Mouse (Mus musculus): ENCODE data around the gene Arfgap3. TPM values are rescaled to one million over a fixed set of nuclear protein-coding genes. Genes with fewer than 3 reads are reported as not detected.
A peak's percentile ranks its signal among the peaks of the same experiment; 100 is the strongest.
"Not testable (repeated sequence)": the region's sequence is repeated elsewhere in the genome, so short reads cannot be mapped to it uniquely, and the experiment has no call there.

The Arfgap3 gene
- 33.1 and 36.9 TPM in 2 replicates for polyA plus RNA-seq (2016; fragmentation: Nextera tagmentation; extraction: Ambion mirVana)

GRCm38 (mm10) chr15:83349954-83350711, at the start of gene Arfgap3:
Gene Arfgap3 (minus strand): TSS chr15:83350247.
- Histone ChIP-seq H3K27me3 (ENCODE audit: insufficient read depth, poor library complexity, severe bottlenecking) (peaks cover 9% of the 10 kb centered on the region), H3K36me3 (peaks cover 7% of the 10 kb centered on the region; the same call in 1 of the 2 replicates), H3K4me1 (replicated peaks) (peaks cover 23% of the 10 kb centered on the region), H3K9me3 (no peaks in the 10 kb centered on the region), H3K4me3 (peak within 1 kb of the TSS; percentile 91), H3K27ac (peak within 1 kb of the TSS; percentile 92)
- peak; percentile 97 for DNase-seq (ENCODE audit: low spot score)
- WGBS, result under 1% methylated on average over 60 of the region's 60 CpGs

DNA sequence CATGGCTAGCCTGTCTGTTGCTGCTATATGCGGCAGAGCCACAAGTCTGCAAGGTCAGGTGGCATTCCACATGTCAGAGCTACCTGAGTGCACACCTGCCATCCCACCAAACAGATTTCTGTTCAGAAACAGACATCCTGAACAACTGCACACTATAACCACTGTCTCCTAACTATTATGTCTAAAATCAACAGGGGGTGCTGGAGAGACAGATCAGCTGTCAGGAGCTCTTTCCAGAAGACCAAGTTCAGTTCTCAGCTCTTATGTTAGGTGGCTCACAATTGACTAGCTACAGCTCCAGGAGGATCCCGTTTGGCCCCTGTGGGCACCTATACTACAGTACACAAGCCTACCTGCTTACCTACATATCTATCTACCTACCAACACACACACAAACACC, 42.7 kb upstream of the Arfgap3 start:
- peaks cover 29% of the 10 kb centered on the region for H3K36me3 ChIP-seq
- no peak for DNase-seq (ENCODE audit: low spot score)
- H3K4me1 ChIP-seq (replicated peaks), result peaks cover 8% of the 10 kb centered on the region; the same call in 1 of the 2 replicates
- H3K9me3 ChIP-seq, result no peaks in the 10 kb centered on the region
- no peak overlapping the region for H3K4me3 ChIP-seq
- no peaks in the 10 kb centered on the region for H3K27me3 ChIP-seq (ENCODE audit: insufficient read depth, poor library complexity, severe bottlenecking)
- WGBS, result 82% methylated on average over 2 of the region's 2 CpGs
- H3K27ac ChIP-seq, result no peak overlapping the region

- Histone ChIP-seq H3K36me3 (peaks cover 76% of the 10 kb centered on the region), H3K4me3 (no peak overlapping the region), H3K4me1 (replicated peaks) (no peaks in the 10 kb centered on the region), H3K27ac (no peak overlapping the region), H3K9me3 (no peaks in the 10 kb centered on the region), H3K27me3 (ENCODE audit: insufficient read depth, poor library complexity, severe bottlenecking) (no peaks in the 10 kb centered on the region)
- 92% methylated on average over 2 of the region's 2 CpGs for WGBS
- no peak for DNase-seq (ENCODE audit: low spot score)
These were observed 37.9 kb upstream of the Arfgap3 start for GRCm38 (mm10) chr15:83387911-83388310.

- no peak for DNase-seq (ENCODE audit: low spot score)
- H3K4me1 ChIP-seq (replicated peaks), result no peaks in the 10 kb centered on the region
- no peaks in the 10 kb centered on the region for H3K27me3 ChIP-seq (ENCODE audit: insufficient read depth, poor library complexity, severe bottlenecking)
- H3K4me3 ChIP-seq, result no peak overlapping the region
- peaks cover 91% of the 10 kb centered on the region for H3K36me3 ChIP-seq
- no peak overlapping the region for H3K27ac ChIP-seq
- 88% methylated on average over 2 of the region's 2 CpGs for WGBS
- H3K9me3 ChIP-seq, result no peaks in the 10 kb centered on the region
These were observed 33.6 kb upstream of the Arfgap3 start for GRCm38 (mm10) chr15:83383633-83384032.

DNA sequence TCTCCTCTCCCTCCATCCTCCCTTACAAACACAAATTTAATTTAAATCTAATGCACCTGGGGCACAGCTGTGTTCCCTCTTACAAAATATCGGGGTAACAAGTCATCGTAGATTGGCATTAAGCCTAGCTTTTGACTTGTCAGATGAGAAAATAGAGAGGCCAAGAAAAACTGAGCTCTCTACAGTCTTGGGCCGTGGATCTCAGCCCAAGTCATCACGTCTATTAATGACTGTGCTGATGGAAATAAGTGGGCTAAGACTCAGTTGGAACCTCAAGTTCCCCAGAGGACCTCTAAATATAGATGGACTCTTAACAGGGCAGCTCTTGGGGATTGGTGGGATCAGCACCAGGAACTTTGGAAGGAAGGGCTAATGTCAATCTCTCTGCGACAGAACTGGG, 33.1 kb upstream of the Arfgap3 start:
- Histone ChIP-seq H3K9me3 (no peaks in the 10 kb centered on the region), H3K4me1 (replicated peaks) (no peaks in the 10 kb centered on the region), H3K27ac (no peak overlapping the region), H3K4me3 (no peak overlapping the region), H3K27me3 (ENCODE audit: insufficient read depth, poor library complexity, severe bottlenecking) (no peaks in the 10 kb centered on the region), H3K36me3 (peaks cover 91% of the 10 kb centered on the region)
- DNase-seq (ENCODE audit: low spot score), result no peak
- WGBS, result 94% methylated on average over 5 of the region's 5 CpGs

GRCm38 (mm10) chr15:83382467-83382866, 32.4 kb upstream of the Arfgap3 start:
- Histone ChIP-seq H3K4me1 (replicated peaks) (no peaks in the 10 kb centered on the region), H3K4me3 (no peak overlapping the region), H3K27ac (no peak overlapping the region), H3K27me3 (ENCODE audit: insufficient read depth, poor library complexity, severe bottlenecking) (no peaks in the 10 kb centered on the region), H3K36me3 (peaks cover 91% of the 10 kb centered on the region), H3K9me3 (no peaks in the 10 kb centered on the region)
- DNase-seq (ENCODE audit: low spot score), result no peak
- 95% methylated on average over 4 of the region's 4 CpGs for WGBS

DNA sequence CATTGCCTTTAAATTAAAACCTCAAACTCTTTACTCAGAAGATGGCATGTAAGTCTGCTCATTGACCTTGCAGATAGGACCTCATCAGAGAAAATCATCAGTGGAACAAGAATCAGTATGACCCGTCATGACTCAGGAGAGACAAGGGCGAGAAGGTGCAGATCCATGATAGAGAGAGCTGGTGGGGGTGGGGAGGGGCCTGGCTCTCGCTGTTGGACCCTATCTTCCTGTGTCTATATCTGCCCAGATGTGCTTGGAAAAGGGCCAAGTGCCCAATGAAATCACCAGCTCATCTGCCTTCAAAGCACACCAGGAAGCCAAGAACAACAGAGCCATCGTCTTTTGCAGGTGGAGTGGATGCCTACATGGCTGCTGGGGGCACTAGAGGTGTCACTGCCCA, 27.1 kb upstream of the Arfgap3 start:
- H3K4me3 ChIP-seq, result no peak overlapping the region
- 94% methylated on average over 4 of the region's 4 CpGs for WGBS
- no peak for DNase-seq (ENCODE audit: low spot score)
- H3K36me3 ChIP-seq, result peaks cover 49% of the 10 kb centered on the region
- no peaks in the 10 kb centered on the region for H3K27me3 ChIP-seq (ENCODE audit: insufficient read depth, poor library complexity, severe bottlenecking)
- no peaks in the 10 kb centered on the region for H3K4me1 ChIP-seq (replicated peaks)
- H3K27ac ChIP-seq, result no peak overlapping the region
- H3K9me3 ChIP-seq, result no peaks in the 10 kb centered on the region

GRCm38 (mm10) chr15:83375136-83375535, 25.1 kb upstream of the Arfgap3 start:
- H3K4me3 ChIP-seq, result no peak overlapping the region
- H3K27me3 ChIP-seq (ENCODE audit: insufficient read depth, poor library complexity, severe bottlenecking), result no peaks in the 10 kb centered on the region
- H3K27ac ChIP-seq, result no peak overlapping the region
- DNase-seq (ENCODE audit: low spot score), result peak; percentile 54
- no peaks in the 10 kb centered on the region for H3K9me3 ChIP-seq
- no peaks in the 10 kb centered on the region for H3K4me1 ChIP-seq (replicated peaks)
- peaks cover 34% of the 10 kb centered on the region for H3K36me3 ChIP-seq
- 63% methylated on average over 4 of the region's 4 CpGs for WGBS

DNA sequence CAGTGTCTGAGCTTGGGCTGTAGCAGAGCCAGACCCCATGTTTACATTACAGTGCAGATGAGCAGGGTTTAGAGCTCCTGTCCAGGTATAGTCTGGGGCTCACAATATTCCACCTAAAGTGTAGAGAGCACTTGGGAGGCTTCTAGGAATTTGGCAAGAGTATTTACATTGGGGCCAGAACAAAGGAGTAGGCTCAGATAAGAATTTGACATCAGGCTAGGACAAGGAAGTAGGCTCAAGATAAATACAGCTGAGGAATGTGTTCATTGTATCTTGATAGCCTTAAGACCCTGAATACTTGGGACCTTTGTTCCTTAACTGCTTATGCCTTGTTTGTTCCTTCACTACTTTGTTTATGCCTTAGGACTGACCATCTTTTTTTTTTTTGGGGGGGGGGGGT, 24.0 kb upstream of the Arfgap3 start:
- no peaks in the 10 kb centered on the region for H3K4me1 ChIP-seq (replicated peaks)
- H3K36me3 ChIP-seq, result peaks cover 26% of the 10 kb centered on the region
- no peak for DNase-seq (ENCODE audit: low spot score)
- no peak overlapping the region for H3K27ac ChIP-seq
- H3K9me3 ChIP-seq, result no peaks in the 10 kb centered on the region
- no peak overlapping the region for H3K4me3 ChIP-seq
- no peaks in the 10 kb centered on the region for H3K27me3 ChIP-seq (ENCODE audit: insufficient read depth, poor library complexity, severe bottlenecking)

DNA sequence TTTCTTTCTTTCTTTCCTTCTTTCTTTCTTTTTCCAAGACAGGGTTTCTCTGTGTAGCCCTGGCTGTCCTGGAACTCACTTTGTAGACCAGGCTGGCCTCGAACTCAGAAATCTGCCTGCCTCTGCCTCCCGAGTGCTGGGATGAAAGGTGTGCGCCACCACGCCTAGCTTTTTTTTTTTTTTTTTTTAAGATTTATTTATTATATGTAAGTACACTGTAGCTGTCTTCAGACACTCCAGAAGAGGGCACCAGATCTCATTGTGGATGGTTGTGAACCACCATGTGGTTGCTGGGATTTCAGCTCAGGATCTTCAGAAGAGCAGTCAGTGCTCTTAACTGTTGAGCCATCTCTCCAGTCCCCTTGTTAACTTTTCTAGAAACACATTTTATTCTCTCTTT, 18.7 kb upstream of the Arfgap3 start:
- H3K4me1 ChIP-seq (replicated peaks); DNase-seq (ENCODE audit: low spot score); H3K36me3 ChIP-seq; H3K27ac ChIP-seq; H3K9me3 ChIP-seq; H3K4me3 ChIP-seq: not testable (repeated sequence)
- H3K27me3 ChIP-seq (ENCODE audit: insufficient read depth, poor library complexity, severe bottlenecking), result peaks cover 23% of the 10 kb centered on the region
- 92% methylated on average over 4 of the region's 4 CpGs for WGBS

DNA sequence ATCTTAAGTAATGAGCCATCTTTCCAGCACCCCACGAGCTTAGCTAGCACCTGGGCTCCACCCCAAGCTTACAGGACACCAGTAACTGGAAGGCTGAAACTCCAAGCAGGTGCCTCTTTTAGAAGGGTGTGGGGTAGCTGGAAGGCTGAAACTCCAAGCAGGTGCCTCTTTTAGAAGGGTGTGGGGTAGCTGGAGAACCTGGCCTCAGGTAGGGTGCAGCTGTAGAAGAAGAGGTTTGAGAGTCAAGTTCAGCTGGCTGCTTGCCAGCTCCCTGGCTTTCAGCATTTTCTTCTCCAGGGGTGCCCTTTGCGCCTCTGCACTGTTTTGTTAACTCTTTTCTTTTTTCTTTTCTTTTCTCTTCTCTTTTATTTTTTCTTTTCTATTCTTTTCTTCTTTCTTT, 18.2 kb upstream of the Arfgap3 start:
- H3K36me3 ChIP-seq, result no peaks in the 10 kb centered on the region
- no peak overlapping the region for H3K27ac ChIP-seq
- H3K27me3 ChIP-seq (ENCODE audit: insufficient read depth, poor library complexity, severe bottlenecking), result peaks cover 23% of the 10 kb centered on the region
- 95% methylated on average over 2 of the region's 2 CpGs for WGBS
- H3K4me3 ChIP-seq, result no peak overlapping the region
- peaks cover 9% of the 10 kb centered on the region for H3K4me1 ChIP-seq (replicated peaks)
- 0 out of 2 replicates have a peak, but pooled peaks cover 5% of the 10 kb centered on the region for H3K9me3 ChIP-seq
- no peak for DNase-seq (ENCODE audit: low spot score)

DNA sequence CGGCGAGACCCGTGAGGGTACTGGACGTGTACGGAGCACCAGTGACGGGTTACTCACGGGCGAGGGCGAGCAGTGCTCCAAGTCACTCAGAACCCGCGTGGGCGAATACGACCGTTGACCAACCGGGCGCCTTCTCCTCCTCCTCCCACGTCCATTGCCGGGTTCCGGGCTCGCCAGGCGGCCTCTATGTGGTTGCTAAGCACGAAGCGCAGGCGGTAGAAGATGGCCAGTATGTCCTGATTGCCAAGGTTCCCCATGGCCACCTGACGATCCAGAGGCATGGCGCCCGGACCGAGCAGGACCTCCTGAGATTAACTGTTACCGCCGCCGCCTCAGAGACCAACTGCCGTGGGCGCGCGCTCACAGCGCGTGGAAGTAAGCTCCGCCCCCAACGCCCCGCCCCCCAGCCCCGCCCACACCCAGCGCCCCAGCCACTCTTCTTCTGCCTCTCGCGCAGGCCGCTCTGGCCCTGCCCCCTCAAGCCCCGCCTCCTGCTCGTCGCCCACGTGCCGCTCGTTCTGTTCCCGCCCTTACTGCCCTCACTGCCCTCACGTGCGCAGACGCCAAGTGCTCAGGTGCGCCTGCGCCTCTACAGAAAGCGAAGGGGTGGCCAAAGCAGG, 17.0 kb upstream of the Arfgap3 start:
- Histone ChIP-seq H3K9me3 (0 out of 2 replicates have a peak, but pooled peaks cover 5% of the 10 kb centered on the region), H3K36me3 (no peaks in the 10 kb centered on the region), H3K4me3 (peak overlapping the region; percentile 46), H3K27ac (no peak overlapping the region), H3K27me3 (ENCODE audit: insufficient read depth, poor library complexity, severe bottlenecking) (peaks cover 23% of the 10 kb centered on the region), H3K4me1 (replicated peaks) (peaks cover 9% of the 10 kb centered on the region)
- WGBS, result 26% methylated on average over 58 of the region's 58 CpGs
- peak; percentile 74 for DNase-seq (ENCODE audit: low spot score)

DNA sequence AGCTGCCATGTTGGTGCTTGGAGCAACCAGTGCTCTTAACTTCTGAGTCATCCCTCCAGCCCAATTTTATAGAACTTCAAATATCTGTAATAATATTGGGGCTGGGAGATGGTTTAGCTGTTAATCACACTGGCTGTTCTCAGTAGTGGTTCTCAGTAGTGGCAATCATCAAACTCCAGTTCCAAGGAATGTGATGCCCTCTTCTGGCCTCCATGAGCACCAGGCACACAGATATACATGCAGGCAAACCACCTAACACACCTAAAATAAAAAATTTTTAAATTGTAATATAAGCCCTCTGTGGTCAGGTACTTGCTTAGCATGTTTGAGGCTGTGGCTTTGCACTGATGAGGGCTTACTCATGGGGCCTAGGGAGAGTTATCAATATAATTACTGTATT, 15.7 kb upstream of the Arfgap3 start:
- peaks cover 23% of the 10 kb centered on the region for H3K27me3 ChIP-seq (ENCODE audit: insufficient read depth, poor library complexity, severe bottlenecking)
- H3K27ac ChIP-seq, result no peak overlapping the region
- H3K9me3 ChIP-seq, result 0 out of 2 replicates have a peak, but pooled peaks cover 5% of the 10 kb centered on the region
- no peak for DNase-seq (ENCODE audit: low spot score)
- H3K36me3 ChIP-seq, result no peaks in the 10 kb centered on the region
- no peak overlapping the region for H3K4me3 ChIP-seq
- peaks cover 9% of the 10 kb centered on the region for H3K4me1 ChIP-seq (replicated peaks)
